In genomic region chr13:55516955-55517354, GRCm38 (mm10) we compare ENCODE assay signal across 8 mouse cellular contexts. TPM values are rescaled to one million over a fixed set of nuclear protein-coding genes. Genes with fewer than 3 reads are reported as not detected.
A peak's percentile ranks its signal among the peaks of the same experiment; 100 is the strongest.
DNase-seq lines count a peak whose midpoint lies in the region; TF ChIP-seq lines count a peak whose summit lies in the region.

No protein-coding gene starts in this region.

- TF ChIP-seq CTCF in E14TG2a.4 (conservative IDR thresholded peaks at IDR 0.05; ENCODE audit: low read length): peak; percentile 93
- TF ChIP-seq CTCF in lung, adult 2 months (IDR thresholded peaks at IDR 0.05; ENCODE audit: insufficient read depth, low read length): peak; percentile 95

- H3K4me3 ChIP-seq in E14TG2a.4 (replicated peaks; ENCODE audit: low read length): no peak overlapping the region
- no peak overlapping the region for H3K4me3 ChIP-seq in lung, adult 2 months (replicated peaks; ENCODE audit: extremely low read depth, low read depth, low read length)

- DNase-seq in 3134 (ENCODE audit: extremely low read depth, insufficient read length, low spot score): peak; percentile 38
- DNase-seq in c-Kit-positive CD71-negative TER-119-negative erythroid progenitor cells, embryonic 14.5 days (ENCODE audit: low read depth): peak; percentile 83
- DNase-seq in frontal cortex, postnatal 14 days (ENCODE audit: low spot score in 2 of 2): peak; percentile 69 to 89
- peak; percentile 86 to 96 for DNase-seq in kidney, postnatal 36 days
- DNase-seq in lung, adult 2 months: peak; percentile 88
- DNase-seq in right cerebral cortex, postnatal 25 days: peak; percentile 84
- DNase-seq in urinary bladder, postnatal 36 days (ENCODE audit: low spot score in 2 of 2): peak; percentile 75 to 86

- no peak for TF ChIP-seq POLR2A in lung, adult 2 months (IDR thresholded peaks at IDR 0.05; ENCODE audit: borderline replicate concordance, extremely low read depth, low read depth, low read length)

- H3K9me3 ChIP-seq in E14TG2a.4 (ENCODE audit: low read length): peaks cover 7% of the 10 kb centered on the region; the same call in 1 of the 2 replicates

- peaks cover 44% of the 10 kb centered on the region for H3K27me3 ChIP-seq in E14TG2a.4 (ENCODE audit: insufficient read depth, low read length)

- H3K36me3 ChIP-seq in E14TG2a.4 (ENCODE audit: insufficient read depth, low read length): no peaks in the 10 kb centered on the region

- WGBS in lung, adult 2 months: 5% methylated on average over 5 of the region's 5 CpGs

- peaks cover 18% of the 10 kb centered on the region for H3K4me1 ChIP-seq in E14TG2a.4 (replicated peaks; ENCODE audit: low read depth, low read length)
- peaks cover 4% of the 10 kb centered on the region; the same call in 1 of the 2 replicates for H3K4me1 ChIP-seq in lung, adult 2 months (ENCODE audit: control insufficient read depth, insufficient read depth, low read length)

RNA-seq across cellular contexts. Expression of gene Pdlim7, which starts 3.5 kb away (rescaled TPM):
- 72.1 and 80.5 TPM in 2 replicates for polyA plus RNA-seq in lung, adult 2 months (2012; rRNA removed)

RNA-seq across cellular contexts. Expression of gene Dok3, which starts 12.1 kb away (rescaled TPM):
- 39.8 TPM in 2 replicates for polyA plus RNA-seq in lung, adult 2 months (2012; rRNA removed)

RNA-seq across cellular contexts. Expression of gene Ddx41, which starts 19.5 kb away (rescaled TPM):
- 58.0 and 61.1 TPM in 2 replicates for polyA plus RNA-seq in lung, adult 2 months (2012; rRNA removed)

RNA-seq across cellular contexts. Expression of gene Dbn1, which starts 29.0 kb away (rescaled TPM):
- 20.6 and 21.6 TPM in 2 replicates for polyA plus RNA-seq in lung, adult 2 months (2012; rRNA removed)

RNA-seq across cellular contexts. Expression of gene Prr7, which starts 52.9 kb away (rescaled TPM):
- polyA plus RNA-seq in lung, adult 2 months (2012; rRNA removed): 5.6 and 9.6 TPM in 2 replicates

Comparison
In these comparisons a context has a peak if more than half of its experiments do, and no peak if none do; other contexts are left out.
1. DNase-seq: peak in every context shown above with its lines; median percentile 91 in kidney, postnatal 36 days; 88 in lung, adult 2 months; 84 in right cerebral cortex, postnatal 25 days; 83 in c-Kit-positive CD71-negative TER-119-negative erythroid progenitor cells, embryonic 14.5 days; 80 in urinary bladder, postnatal 36 days; 79 in frontal cortex, postnatal 14 days; 38 in 3134.